Mouse (Mus musculus): ENCODE data around the gene Mettl21e. TPM values are rescaled to one million over a fixed set of nuclear protein-coding genes. Genes with fewer than 3 reads are reported as not detected.
"Not testable (repeated sequence)": the region's sequence is repeated elsewhere in the genome, so short reads cannot be mapped to it uniquely, and the experiment has no call there.

Gene Mettl21e
- not detected in 2 replicates for polyA plus RNA-seq (2012; rRNA removed)

- 83% methylated on average over 1 of the region's 1 CpGs for WGBS
- DNase-seq (ENCODE audit: low read depth in 1 of 2, low spot score in 2 of 2): no peak
These were observed at the start of gene Mettl21e for GRCm38 (mm10) chr1:44218876-44219275. Mettl21e (minus strand) TSS chr1:44218961.

GRCm38 (mm10) chr1:44240440-44240839, 21.7 kb upstream of the Mettl21e start:
- 81% methylated on average over 2 of the region's 2 CpGs for WGBS
- DNase-seq (ENCODE audit: low read depth in 1 of 2, low spot score in 2 of 2); H3K36me3 ChIP-seq (ENCODE audit: control insufficient read depth, insufficient read depth, low read length); H3K27ac ChIP-seq (ENCODE audit: insufficient read depth, low read length); H3K4me3 ChIP-seq (ENCODE audit: extremely low read depth, insufficient read depth, insufficient read length); H3K4me1 ChIP-seq (ENCODE audit: control insufficient read depth, insufficient read depth, insufficient read length); H3K27me3 ChIP-seq (ENCODE audit: control insufficient read depth, insufficient read depth, low read length): not testable (repeated sequence)

More at GRCm38 (mm10) chr1:44218876-44219275, at the start of gene Mettl21e:
- H3K4me3 ChIP-seq (ENCODE audit: extremely low read depth, insufficient read depth, insufficient read length): no peak within 1 kb of the TSS
- TF ChIP-seq CTCF (IDR thresholded peaks at IDR 0.05; ENCODE audit: extremely low read depth, insufficient read depth, insufficient read length, insufficient replicate concordance) (no peak), POLR2A (IDR thresholded peaks at IDR 0.05; ENCODE audit: low read depth, low read length) (no peak)
- H3K27me3 ChIP-seq (ENCODE audit: control insufficient read depth, insufficient read depth, low read length): no peaks in the 10 kb centered on the region
- H3K27ac ChIP-seq (ENCODE audit: insufficient read depth, low read length): no peak within 1 kb of the TSS
- H3K36me3 ChIP-seq (ENCODE audit: control insufficient read depth, insufficient read depth, low read length): no peaks in the 10 kb centered on the region
- no peaks in the 10 kb centered on the region for H3K4me1 ChIP-seq (ENCODE audit: control insufficient read depth, insufficient read depth, insufficient read length)

DNA sequence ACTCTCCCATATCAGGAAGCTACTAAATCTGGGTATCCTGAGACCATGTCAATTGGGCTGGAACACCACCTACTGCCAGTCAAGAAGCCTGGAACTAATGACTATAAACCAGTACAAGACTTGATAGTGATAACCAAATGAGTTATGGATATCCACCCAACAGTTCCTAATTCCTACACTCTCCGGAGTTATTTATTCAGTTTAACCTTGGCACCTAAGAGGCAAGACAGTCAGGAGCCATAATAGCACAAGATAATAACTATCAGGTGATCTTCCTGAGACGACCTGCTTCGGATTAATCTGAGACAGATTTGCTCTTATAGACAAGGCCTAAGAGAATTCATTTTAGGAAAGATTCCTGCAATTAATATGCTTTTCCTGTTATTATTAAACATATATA, 21.2 kb upstream of the Mettl21e start:
- Histone ChIP-seq H3K27me3 (ENCODE audit: control insufficient read depth, insufficient read depth, low read length) (no peaks in the 10 kb centered on the region), H3K36me3 (ENCODE audit: control insufficient read depth, insufficient read depth, low read length) (no peaks in the 10 kb centered on the region), H3K4me3 (ENCODE audit: extremely low read depth, insufficient read depth, insufficient read length) (no peak overlapping the region), H3K4me1 (ENCODE audit: control insufficient read depth, insufficient read depth, insufficient read length) (no peaks in the 10 kb centered on the region), H3K27ac (ENCODE audit: insufficient read depth, low read length) (no peak overlapping the region)
- no peak for DNase-seq (ENCODE audit: low read depth in 1 of 2, low spot score in 2 of 2)
- 88% methylated on average over 3 of the region's 3 CpGs for WGBS
- TF ChIP-seq POLR2A (IDR thresholded peaks at IDR 0.05; ENCODE audit: low read depth, low read length) (no peak), CTCF (IDR thresholded peaks at IDR 0.05; ENCODE audit: extremely low read depth, insufficient read depth, insufficient read length, insufficient replicate concordance) (no peak)

DNA sequence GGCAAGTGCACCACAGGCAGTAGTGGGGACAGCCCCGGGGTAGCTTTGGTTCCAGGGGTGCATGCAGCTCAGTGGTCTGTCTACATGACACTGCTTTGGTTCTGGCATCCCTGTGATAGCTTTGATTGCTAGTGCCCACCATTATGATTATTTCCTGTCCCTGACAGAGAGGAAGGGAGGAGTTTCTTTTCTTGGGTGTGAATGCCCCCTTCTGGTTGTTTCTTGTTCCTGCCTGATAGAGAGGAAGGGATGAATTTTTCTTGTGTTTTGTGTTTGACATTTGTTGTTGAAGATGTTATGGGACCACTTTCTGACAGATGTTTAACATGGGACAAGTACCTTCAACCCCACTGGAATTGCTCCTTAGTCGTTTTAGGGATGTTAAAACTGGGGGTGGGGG, 18.5 kb upstream of the Mettl21e start:
- H3K4me1 ChIP-seq (ENCODE audit: control insufficient read depth, insufficient read depth, insufficient read length): no peaks in the 10 kb centered on the region
- no peaks in the 10 kb centered on the region for H3K36me3 ChIP-seq (ENCODE audit: control insufficient read depth, insufficient read depth, low read length)
- DNase-seq (ENCODE audit: low read depth in 1 of 2, low spot score in 2 of 2): no peak
- 77% methylated on average over 2 of the region's 2 CpGs for WGBS
- no peaks in the 10 kb centered on the region for H3K27me3 ChIP-seq (ENCODE audit: control insufficient read depth, insufficient read depth, low read length)
- TF ChIP-seq POLR2A (IDR thresholded peaks at IDR 0.05; ENCODE audit: low read depth, low read length) (no peak), CTCF (IDR thresholded peaks at IDR 0.05; ENCODE audit: extremely low read depth, insufficient read depth, insufficient read length, insufficient replicate concordance) (no peak)
- H3K27ac ChIP-seq (ENCODE audit: insufficient read depth, low read length): no peak overlapping the region
- H3K4me3 ChIP-seq (ENCODE audit: extremely low read depth, insufficient read depth, insufficient read length): no peak overlapping the region

DNA sequence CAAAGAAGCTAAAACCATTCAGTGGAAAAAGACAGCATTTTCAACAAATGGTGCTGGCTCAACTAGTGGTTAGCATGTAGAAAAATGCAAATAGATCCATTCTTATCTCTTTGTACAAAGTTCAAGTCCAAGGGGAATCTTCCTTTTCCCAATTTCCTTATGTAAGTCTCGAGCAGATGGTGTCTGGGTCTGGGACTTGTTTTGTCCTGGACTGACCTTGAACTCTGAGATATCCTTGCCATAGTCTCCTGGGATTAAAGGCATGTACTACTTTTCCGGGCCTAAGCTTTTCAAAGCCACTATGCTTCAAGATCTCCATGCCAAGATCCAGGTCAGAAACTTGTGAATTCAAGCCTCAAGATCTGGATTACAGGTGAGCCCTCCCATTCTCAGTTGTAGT, 16.6 kb upstream of the Mettl21e start:
- Histone ChIP-seq H3K4me1 (ENCODE audit: control insufficient read depth, insufficient read depth, insufficient read length) (no peaks in the 10 kb centered on the region), H3K27me3 (ENCODE audit: control insufficient read depth, insufficient read depth, low read length) (no peaks in the 10 kb centered on the region), H3K4me3 (ENCODE audit: extremely low read depth, insufficient read depth, insufficient read length) (no peak overlapping the region), H3K27ac (ENCODE audit: insufficient read depth, low read length) (no peak overlapping the region), H3K36me3 (ENCODE audit: control insufficient read depth, insufficient read depth, low read length) (no peaks in the 10 kb centered on the region)
- TF ChIP-seq POLR2A (IDR thresholded peaks at IDR 0.05; ENCODE audit: low read depth, low read length) (no peak), CTCF (IDR thresholded peaks at IDR 0.05; ENCODE audit: extremely low read depth, insufficient read depth, insufficient read length, insufficient replicate concordance) (no peak)
- DNase-seq (ENCODE audit: low read depth in 1 of 2, low spot score in 2 of 2): no peak
- 80% methylated on average over 2 of the region's 2 CpGs for WGBS

GRCm38 (mm10) chr1:44234531-44234930, 15.8 kb upstream of the Mettl21e start:
- H3K36me3 ChIP-seq (ENCODE audit: control insufficient read depth, insufficient read depth, low read length); DNase-seq (ENCODE audit: low read depth in 1 of 2, low spot score in 2 of 2); H3K27ac ChIP-seq (ENCODE audit: insufficient read depth, low read length); H3K4me3 ChIP-seq (ENCODE audit: extremely low read depth, insufficient read depth, insufficient read length); H3K27me3 ChIP-seq (ENCODE audit: control insufficient read depth, insufficient read depth, low read length); H3K4me1 ChIP-seq (ENCODE audit: control insufficient read depth, insufficient read depth, insufficient read length): not testable (repeated sequence)
- 95% methylated on average over 2 of the region's 2 CpGs for whole genome bisulfite sequencing

GRCm38 (mm10) chr1:44229044-44229443, 10.3 kb upstream of the Mettl21e start:
- H3K4me3 ChIP-seq (ENCODE audit: extremely low read depth, insufficient read depth, insufficient read length): no peak overlapping the region
- TF ChIP-seq POLR2A (IDR thresholded peaks at IDR 0.05; ENCODE audit: low read depth, low read length) (no peak), CTCF (IDR thresholded peaks at IDR 0.05; ENCODE audit: extremely low read depth, insufficient read depth, insufficient read length, insufficient replicate concordance) (no peak)
- 71% methylated on average over 2 of the region's 2 CpGs for WGBS
- no peak for DNase-seq (ENCODE audit: low read depth in 1 of 2, low spot score in 2 of 2)
- no peaks in the 10 kb centered on the region for H3K27me3 ChIP-seq (ENCODE audit: control insufficient read depth, insufficient read depth, low read length)
- H3K27ac ChIP-seq (ENCODE audit: insufficient read depth, low read length): no peak overlapping the region
- H3K36me3 ChIP-seq (ENCODE audit: control insufficient read depth, insufficient read depth, low read length): no peaks in the 10 kb centered on the region
- no peaks in the 10 kb centered on the region for H3K4me1 ChIP-seq (ENCODE audit: control insufficient read depth, insufficient read depth, insufficient read length)
